Mouse (Mus musculus) central nervous system, embryonic 11.5 days (tissue): ENCODE measurements around the gene Nobox. TPM values are rescaled to one million over a fixed set of nuclear protein-coding genes. Genes with fewer than 3 reads are reported as not detected.

ENCODE experiments used
- polyA plus RNA-seq: library from polyadenylated mRNA; depleted of rRNA; stranded (reverse); fragments of >200 nt; gene quantifications from 2 replicates; pipeline ENCODE4 v1.2.3, GENCODE M21; 2012; rRNA removed

The Nobox gene
- polyA plus RNA-seq: not detected in 2 replicates

GRCm38 (mm10) chr6:43309454-43309853 is at the start of gene Nobox:
Gene Nobox, minus strand, starts transcription at chr6:43309554.

GRCm38 (mm10) chr6:43265363-43266041 is 43.9 kb downstream of the Nobox start, which contains the start of gene Arhgef5:
Gene Arhgef5, plus strand, starts transcription at chr6:43265582.

Other genes with a start within 250 kb of the Nobox start
- not detected in 2 replicates for gene Olfr441, start 203.2 kb downstream of the Nobox start, polyA plus RNA-seq
- gene Olfr237-ps1, start 163.0 kb downstream of the Nobox start, polyA plus RNA-seq: not detected in 2 replicates
- gene Olfr437, start 146.3 kb downstream of the Nobox start, polyA plus RNA-seq: not detected in 2 replicates
- gene Olfr13, start 137.4 kb downstream of the Nobox start, polyA plus RNA-seq: not detected in 2 replicates
- gene Olfr435, start 112.4 kb downstream of the Nobox start, polyA plus RNA-seq: not detected in 2 replicates
- gene Olfr434, start 96.5 kb downstream of the Nobox start, polyA plus RNA-seq: not detected in 2 replicates
- not detected in 2 replicates for gene Olfr47, start 78.0 kb downstream of the Nobox start, polyA plus RNA-seq
- gene Arhgef5, start 44.0 kb downstream of the Nobox start, polyA plus RNA-seq: 5.8 and 8.8 TPM in 2 replicates